Mouse (Mus musculus) hindbrain, embryonic 11.5 days (tissue): ENCODE measurements around the gene Trim26. TPM values are rescaled to one million over a fixed set of nuclear protein-coding genes. Genes with fewer than 3 reads are reported as not detected.
"Not testable (repeated sequence)": the region's sequence is repeated elsewhere in the genome, so short reads cannot be mapped to it uniquely, and the experiment has no call there.

ENCODE experiments used
- ATAC-seq: fragments of 200-750 bp; cut with Nextera tagmentation; 2 replicates; pipeline ENCODE4 v1.8.0; 2017; ENCODE audit warnings: mild to moderate bottlenecking, moderate TSS enrichment, moderate library complexity; ENCODE audit not compliant: low FRiP score
- DNase-seq: peaks from one replicate; pipeline ENCODE4 v3.0.0-alpha.2; 2015; ENCODE audit warnings: low spot score
- H3K27ac ChIP-seq: fragments of 300-500 bp; sonication (generic); 2 replicates; pipeline ENCODE4 v1.5.1; 2014; ENCODE audit warnings: mild to moderate bottlenecking, low read depth, low read length
- H3K27me3 ChIP-seq: fragments of 300-500 bp; sonication (generic); 2 replicates; pipeline ENCODE4 v1.6.1; 2014; ENCODE audit warnings: mild to moderate bottlenecking, low read length, moderate library complexity, mixed read lengths; ENCODE audit not compliant: control insufficient read depth, insufficient read depth
- H3K36me3 ChIP-seq: fragments of 300-500 bp; sonication (generic); 2 replicates; pipeline ENCODE4 v1.6.1; 2014; ENCODE audit warnings: mild to moderate bottlenecking, low read length, moderate library complexity, mixed read lengths; ENCODE audit not compliant: control insufficient read depth, insufficient read depth
- H3K4me1 ChIP-seq: fragments of 300-500 bp; sonication (generic); replicated peaks from 2 replicates; pipeline ENCODE4 v1.6.1; 2014; ENCODE audit warnings: low read length, mixed read lengths; ENCODE audit not compliant: control insufficient read depth, insufficient read depth
- H3K4me2 ChIP-seq: fragments of 300-500 bp; sonication (generic); replicated peaks from 2 replicates; pipeline ENCODE4 v1.6.1; 2014; ENCODE audit warnings: mild to moderate bottlenecking, low read depth, low read length
- H3K4me3 ChIP-seq: fragments of 300-500 bp; sonication (generic); 2 replicates; pipeline ENCODE4 v1.5.1; 2014; ENCODE audit warnings: low read depth, low read length
- H3K9ac ChIP-seq: fragments of 300-500 bp; sonication (generic); 2 replicates; pipeline ENCODE4 v1.6.1; 2014; ENCODE audit warnings: low read depth, low read length
- H3K9me3 ChIP-seq: fragments of 300-500 bp; sonication (generic); 2 replicates; pipeline ENCODE4 v1.6.1; 2016; ENCODE audit warnings: low read length; ENCODE audit not compliant: control insufficient read depth
- WGBS: fragments of 180-500 bp; shearing (Covaris S2); extraction: QIAGEN DNeasy Blood & Tissue Kit; methylation state at CpG from one replicate; pipeline ENCODE4 v1.1.7; 2014; 5-methylcytosine and 5-hydroxymethylcytosine counted together
- polyA plus RNA-seq: library from polyadenylated mRNA; unstranded; fragments of >200 nt; fragmentation: Nextera tagmentation; extraction: Ambion mirVana; gene quantifications from 2 replicates; pipeline ENCODE4 v1.2.1, GENCODE M21; 2014

Gene Trim26
- polyA plus RNA-seq: 34.9 and 35.2 TPM in 2 replicates

- no peaks in the 10 kb centered on the region; the same call in 1 of the 2 replicates for H3K4me1 ChIP-seq
- H3K27ac ChIP-seq: peak within 1 kb of the TSS; percentile 87
- no peaks in the 10 kb centered on the region for H3K36me3 ChIP-seq
- peak within 1 kb of the TSS; percentile 72 for H3K4me3 ChIP-seq
- H3K4me2 ChIP-seq: peak within 1 kb of the TSS; percentile 64
- H3K9me3 ChIP-seq: no peaks in the 10 kb centered on the region
- ATAC-seq (peak; percentile 99), DNase-seq (peak; percentile 96)
- H3K9ac ChIP-seq: peak within 1 kb of the TSS; percentile 73
- 0% methylated on average over 58 of the region's 58 CpGs for WGBS
- no peaks in the 10 kb centered on the region for H3K27me3 ChIP-seq
These were observed at the start of gene Trim26 for GRCm38 (mm10) chr17:36836874-36837647. TSS of gene Trim26 (plus strand) at chr17:36837134.

GRCm38 (mm10) chr17:36788351-36788750 lies 48.6 kb upstream of the Trim26 start:
- DNase-seq (no peak), ATAC-seq (no peak)
- H3K9ac ChIP-seq: no peak overlapping the region
- no peaks in the 10 kb centered on the region for H3K9me3 ChIP-seq
- no peaks in the 10 kb centered on the region for H3K4me1 ChIP-seq
- 77% methylated on average over 2 of the region's 2 CpGs for WGBS
- no peak overlapping the region for H3K4me2 ChIP-seq
- H3K36me3 ChIP-seq: no peaks in the 10 kb centered on the region
- no peak overlapping the region for H3K4me3 ChIP-seq
- no peak overlapping the region for H3K27ac ChIP-seq
- H3K27me3 ChIP-seq: no peaks in the 10 kb centered on the region

- not testable (repeated sequence) for H3K36me3 ChIP-seq, H3K4me3 ChIP-seq, H3K4me1 ChIP-seq, H3K27me3 ChIP-seq, H3K27ac ChIP-seq, H3K9ac ChIP-seq, H3K4me2 ChIP-seq, H3K9me3 ChIP-seq
- peak; percentile 81 for DNase-seq
- ATAC-seq: peak; percentile 69; the same call in 1 of the 2 replicates
These were observed 48.1 kb upstream of the Trim26 start for GRCm38 (mm10) chr17:36788801-36789200.

- Histone ChIP-seq H3K9me3 (no peaks in the 10 kb centered on the region), H3K27me3 (no peaks in the 10 kb centered on the region), H3K4me3 (no peak overlapping the region), H3K27ac (no peak overlapping the region), H3K9ac (no peak overlapping the region), H3K4me2 (no peak overlapping the region), H3K36me3 (no peaks in the 10 kb centered on the region), H3K4me1 (no peaks in the 10 kb centered on the region)
- DNase-seq: no peak
- WGBS: 93% methylated on average over 10 of the region's 10 CpGs
- no peak for ATAC-seq
These were observed 37.4 kb upstream of the Trim26 start for GRCm38 (mm10) chr17:36799493-36799892.

- not testable (repeated sequence) for ATAC-seq, H3K9me3 ChIP-seq, DNase-seq, H3K4me2 ChIP-seq, H3K4me1 ChIP-seq, H3K9ac ChIP-seq, H3K27me3 ChIP-seq, H3K27ac ChIP-seq, H3K36me3 ChIP-seq, H3K4me3 ChIP-seq
- 70% methylated on average over 4 of the region's 4 CpGs for WGBS
These were observed 36.9 kb upstream of the Trim26 start for GRCm38 (mm10) chr17:36799921-36800462.

GRCm38 (mm10) chr17:36811871-36812270 lies 25.1 kb upstream of the Trim26 start, which contains the start of gene H2-M10.6:
TSS of gene H2-M10.6 (plus strand) at chr17:36812171.
- no peaks in the 10 kb centered on the region for H3K27me3 ChIP-seq
- ATAC-seq: no peak
- no peak within 1 kb of the TSS for H3K9ac ChIP-seq
- H3K36me3 ChIP-seq: no peaks in the 10 kb centered on the region
- no peak within 1 kb of the TSS for H3K4me2 ChIP-seq
- no peak within 1 kb of the TSS for H3K27ac ChIP-seq
- H3K9me3 ChIP-seq: no peaks in the 10 kb centered on the region
- no peak for DNase-seq
- no peaks in the 10 kb centered on the region for H3K4me1 ChIP-seq
- no peak within 1 kb of the TSS for H3K4me3 ChIP-seq

GRCm38 (mm10) chr17:36824005-36824404 lies 12.9 kb upstream of the Trim26 start:
- H3K9ac ChIP-seq: no peak overlapping the region
- DNase-seq (peak; percentile 65), ATAC-seq (peak; percentile 22; the same call in 1 of the 2 replicates)
- no peaks in the 10 kb centered on the region for H3K4me1 ChIP-seq
- H3K4me2 ChIP-seq: no peak overlapping the region
- no peaks in the 10 kb centered on the region for H3K27me3 ChIP-seq
- H3K9me3 ChIP-seq: no peaks in the 10 kb centered on the region
- no peak overlapping the region for H3K4me3 ChIP-seq
- H3K36me3 ChIP-seq: no peaks in the 10 kb centered on the region
- H3K27ac ChIP-seq: no peak overlapping the region

- Histone ChIP-seq H3K4me3 (no peak overlapping the region), H3K9ac (no peak overlapping the region), H3K4me1 (no peaks in the 10 kb centered on the region), H3K36me3 (no peaks in the 10 kb centered on the region), H3K9me3 (no peaks in the 10 kb centered on the region), H3K27me3 (no peaks in the 10 kb centered on the region), H3K4me2 (no peak overlapping the region), H3K27ac (no peak overlapping the region)
- ATAC-seq: no peak
- WGBS: 32% methylated on average over 4 of the region's 4 CpGs
- DNase-seq: no peak
These were observed 11.4 kb upstream of the Trim26 start for GRCm38 (mm10) chr17:36825525-36825924.

- 18% methylated on average over 5 of the region's 5 CpGs for WGBS
- not testable (repeated sequence) for H3K27me3 ChIP-seq, H3K9ac ChIP-seq, H3K27ac ChIP-seq, H3K4me3 ChIP-seq, H3K36me3 ChIP-seq, H3K4me1 ChIP-seq, ATAC-seq, H3K4me2 ChIP-seq, H3K9me3 ChIP-seq
- DNase-seq: peak; percentile 70
These were observed 10.9 kb upstream of the Trim26 start for GRCm38 (mm10) chr17:36826002-36826401.
